Mouse (Mus musculus): ENCODE measurements around the gene Nup214.

Gene Nup214

DNA sequence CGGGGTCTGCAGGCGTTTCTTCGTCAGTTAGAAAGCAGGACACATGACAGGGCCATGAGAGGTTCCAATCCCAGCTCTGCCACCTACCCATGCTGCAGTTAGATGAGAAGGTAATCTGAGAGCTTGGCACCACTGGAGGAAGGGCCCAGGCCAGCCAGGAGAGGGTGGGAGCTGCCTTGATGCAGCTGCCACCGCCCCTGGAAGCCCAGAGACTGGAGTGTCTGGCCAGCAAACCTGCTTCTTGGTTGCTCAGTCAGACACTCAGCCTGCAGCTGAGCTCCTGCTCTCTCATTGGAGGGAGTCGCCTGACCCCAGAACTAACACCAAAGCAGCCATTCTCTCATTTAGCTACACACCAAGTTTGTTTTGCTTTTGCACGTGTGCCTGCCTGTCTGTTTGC is 71.1 kb downstream of the Nup214 start:
- DNase-seq (ENCODE audit: low read depth) = no peak

- no peak for DNase-seq (ENCODE audit: low read depth)
These were observed 71.8 kb downstream of the Nup214 start for GRCm38 (mm10) chr2:32046009-32046408.

DNA sequence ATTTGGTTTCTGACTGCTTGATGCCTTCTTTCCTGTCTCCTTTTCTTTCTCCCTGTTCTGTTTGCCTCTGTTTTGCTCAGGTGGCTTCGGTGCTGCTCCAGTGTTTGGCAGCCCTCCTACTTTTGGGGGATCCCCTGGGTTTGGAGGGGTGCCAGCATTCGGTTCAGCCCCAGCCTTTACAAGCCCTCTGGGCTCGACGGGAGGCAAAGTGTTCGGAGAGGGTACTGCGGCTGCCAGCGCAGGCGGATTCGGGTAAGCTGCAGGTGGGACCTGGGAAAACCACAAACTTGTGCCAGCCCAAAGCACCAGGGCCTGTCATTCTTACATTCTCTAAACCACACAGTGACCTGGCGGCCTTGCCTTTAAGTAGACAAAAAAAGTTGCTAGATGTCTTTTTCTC is 73.1 kb downstream of the Nup214 start:
- no peak for DNase-seq (ENCODE audit: low read depth)

DNA sequence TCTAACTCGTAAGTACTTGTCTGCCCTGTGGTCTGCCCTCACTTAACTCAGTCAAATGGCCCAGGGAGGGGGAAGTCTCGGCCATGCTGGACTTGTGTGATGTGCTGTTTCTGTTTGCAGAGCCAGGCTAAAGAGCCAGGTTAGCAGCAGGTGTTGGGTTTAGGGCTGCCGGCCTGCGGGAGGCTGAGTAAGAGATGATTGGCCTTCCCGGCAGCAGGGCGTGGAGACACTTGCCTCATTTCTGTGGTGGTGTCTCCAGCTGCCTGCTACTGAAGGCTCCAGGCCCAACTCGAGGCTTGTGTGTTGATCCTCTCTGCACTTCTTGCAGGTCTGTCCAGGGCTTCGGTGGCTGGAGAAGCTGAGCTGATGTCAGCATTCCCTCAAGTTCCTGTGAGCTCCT is 77.6 kb downstream of the Nup214 start:
- DNase-seq (ENCODE audit: low read depth) = no peak

- DNase-seq (ENCODE audit: low read depth) = no peak
These were observed 78.2 kb downstream of the Nup214 start for GRCm38 (mm10) chr2:32052418-32052817.

DNA sequence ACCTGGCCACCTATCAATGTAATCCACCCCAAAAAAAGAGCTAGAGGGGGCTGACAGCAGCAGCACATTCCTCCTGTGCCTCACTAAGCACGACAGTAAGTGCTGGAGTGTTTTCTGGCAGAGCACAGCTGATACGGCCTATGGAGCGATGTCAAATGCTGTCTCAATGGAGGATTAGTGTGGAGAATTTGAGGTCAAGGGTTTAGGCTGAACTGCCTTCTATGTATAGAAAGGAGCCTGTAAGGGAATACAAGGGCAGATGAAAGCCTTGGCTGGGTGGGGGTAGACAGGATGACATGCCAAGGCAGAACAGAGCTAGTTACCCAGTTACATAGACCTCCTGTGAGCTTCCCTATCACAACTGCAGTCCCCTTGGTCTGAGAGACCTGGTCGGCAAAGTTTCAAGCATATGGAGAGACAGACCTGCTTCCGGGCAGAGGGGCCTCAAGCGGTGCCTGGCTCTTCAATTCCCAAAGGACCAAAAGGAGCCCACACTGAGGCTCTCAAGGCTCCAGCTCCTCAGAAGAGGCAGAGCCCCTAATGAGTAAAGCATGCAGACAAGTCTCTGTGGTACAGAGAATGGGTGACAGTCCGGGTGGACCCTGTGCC is 81.2 kb downstream of the Nup214 start:
- no peak for DNase-seq (ENCODE audit: low read depth)

DNA sequence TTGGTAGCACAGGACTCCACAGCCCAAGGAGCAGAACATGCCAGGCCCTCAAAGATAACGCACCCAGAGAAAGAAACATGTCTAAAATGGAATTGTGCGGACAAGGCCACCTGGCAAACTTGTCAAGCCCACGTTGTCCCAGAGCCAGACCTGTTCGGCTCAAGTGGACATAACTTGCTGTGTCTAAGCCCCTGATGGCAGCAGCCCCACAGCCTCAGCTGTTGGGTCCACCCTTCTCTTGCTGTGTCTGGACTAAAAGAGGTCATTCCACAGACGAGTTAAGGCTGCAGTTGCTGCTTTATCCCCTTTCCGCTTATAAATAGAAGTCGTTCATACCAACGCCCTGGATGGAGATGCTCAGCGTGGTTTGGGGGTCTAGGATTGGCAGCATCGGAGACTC is 82.3 kb downstream of the Nup214 start:
- no peak for DNase-seq (ENCODE audit: low read depth)

- no peak for DNase-seq (ENCODE audit: low read depth)
These were observed 83.1 kb downstream of the Nup214 start for GRCm38 (mm10) chr2:32057360-32057759.

GRCm38 (mm10) chr2:32057794-32058193 is 83.6 kb downstream of the Nup214 start:
- DNase-seq (ENCODE audit: low read depth) = no peak

DNA sequence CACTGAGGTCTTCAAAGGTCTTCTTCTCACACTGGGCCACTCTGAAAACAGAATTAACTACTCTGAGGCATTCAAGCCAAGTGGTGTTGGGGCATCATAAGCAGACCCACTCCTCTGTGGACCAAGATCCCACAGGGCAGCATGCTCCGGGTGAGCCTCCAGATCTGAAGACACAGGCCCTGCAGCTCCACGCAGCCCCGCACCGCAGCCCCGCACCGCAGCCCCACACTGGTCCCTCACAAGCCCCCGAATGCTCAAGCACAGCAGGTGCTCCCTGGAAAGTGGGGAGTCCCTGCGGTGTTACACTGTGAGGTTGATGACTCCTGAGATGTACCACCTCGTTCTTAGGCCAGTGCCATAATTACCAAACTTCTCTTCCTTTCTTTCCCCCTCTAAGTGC is 84.0 kb downstream of the Nup214 start:
- DNase-seq (ENCODE audit: low read depth) = no peak

DNA sequence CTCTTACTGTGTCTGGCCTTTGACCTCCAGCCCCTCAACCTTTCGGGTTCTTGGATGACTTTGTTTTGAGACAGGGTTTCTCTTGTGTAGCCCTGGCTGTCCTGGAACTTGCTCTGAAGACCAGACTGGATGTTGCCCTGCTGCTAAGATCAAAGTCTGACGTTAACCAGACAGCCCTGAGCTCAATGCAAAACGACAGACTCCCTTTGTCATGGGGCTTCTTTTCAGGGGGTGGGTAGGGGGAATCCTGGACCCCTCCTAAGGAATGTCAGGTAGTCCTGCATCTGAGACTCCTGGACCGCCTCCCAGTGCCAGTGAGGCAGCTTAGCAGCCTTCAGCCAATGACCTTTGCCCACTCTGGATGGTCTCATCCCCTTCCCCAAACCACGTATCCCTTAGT is 84.5 kb downstream of the Nup214 start:
- DNase-seq (ENCODE audit: low read depth) = no peak

DNA sequence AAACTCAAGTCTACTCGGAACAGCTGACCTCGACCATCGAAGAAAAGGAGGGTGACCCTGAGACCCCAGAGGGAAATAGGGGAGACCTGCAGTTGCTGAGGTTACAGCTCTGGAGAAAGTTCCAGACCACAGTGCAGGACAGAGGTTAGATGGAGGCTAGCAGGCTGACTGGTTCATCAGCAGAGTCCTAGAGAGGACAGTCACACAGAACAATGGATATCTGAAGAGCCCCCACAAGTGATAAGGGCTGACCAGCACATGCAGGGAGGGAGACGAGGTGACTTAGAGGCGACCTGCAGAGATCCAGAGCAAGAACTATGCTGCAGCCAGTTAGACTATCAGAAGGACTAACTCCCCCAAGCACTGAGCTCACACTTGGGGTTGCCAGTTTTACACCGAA is 85.4 kb downstream of the Nup214 start:
- DNase-seq (ENCODE audit: low read depth) = no peak

GRCm38 (mm10) chr2:32060228-32060805 is 86.1 kb downstream of the Nup214 start:
- DNase-seq (ENCODE audit: low read depth) = no peak

- DNase-seq (ENCODE audit: low read depth) = peak; percentile 79
These were observed 87.0 kb downstream of the Nup214 start for GRCm38 (mm10) chr2:32061189-32061588.

GRCm38 (mm10) chr2:32061722-32062505 is 87.7 kb downstream of the Nup214 start:
- DNase-seq (ENCODE audit: low read depth) = peak; percentile 56

DNA sequence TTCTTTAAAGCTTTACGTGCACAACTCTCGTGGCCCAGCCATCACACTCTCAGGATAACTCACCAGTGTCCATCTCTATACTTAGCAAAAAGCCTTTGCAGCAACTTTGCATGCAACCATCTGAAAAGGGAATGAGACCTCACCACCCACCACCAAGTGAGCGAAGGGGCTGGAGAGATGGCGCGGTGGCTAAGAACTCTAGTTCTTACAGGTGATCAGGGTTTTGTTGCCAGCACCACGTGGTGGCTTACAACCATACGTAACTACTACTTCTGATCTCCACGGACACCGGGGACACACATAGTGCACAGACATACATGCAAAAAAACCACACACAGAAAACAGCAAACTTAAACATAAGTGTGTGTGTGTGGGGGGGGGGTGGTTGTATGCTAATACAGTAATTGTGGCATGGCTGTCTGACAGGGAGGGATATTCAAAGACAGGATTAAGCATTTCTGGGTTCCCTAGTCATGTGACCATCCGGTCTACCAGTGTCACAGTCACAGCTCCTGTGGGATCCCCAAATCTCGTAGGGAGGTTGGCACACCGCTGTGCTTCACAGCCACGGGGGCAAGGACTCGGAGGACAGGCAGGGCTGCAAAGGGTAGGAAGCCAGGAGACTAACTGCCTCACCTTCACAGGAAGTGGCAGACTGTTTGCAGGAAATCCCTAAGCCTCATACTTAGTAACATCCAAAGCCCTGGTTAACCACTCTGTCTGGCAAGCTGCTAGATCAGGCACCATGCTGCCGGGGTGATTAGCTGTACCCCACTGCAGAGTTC is 88.6 kb downstream of the Nup214 start:
- peak; percentile 85 for DNase-seq (ENCODE audit: low read depth)

DNA sequence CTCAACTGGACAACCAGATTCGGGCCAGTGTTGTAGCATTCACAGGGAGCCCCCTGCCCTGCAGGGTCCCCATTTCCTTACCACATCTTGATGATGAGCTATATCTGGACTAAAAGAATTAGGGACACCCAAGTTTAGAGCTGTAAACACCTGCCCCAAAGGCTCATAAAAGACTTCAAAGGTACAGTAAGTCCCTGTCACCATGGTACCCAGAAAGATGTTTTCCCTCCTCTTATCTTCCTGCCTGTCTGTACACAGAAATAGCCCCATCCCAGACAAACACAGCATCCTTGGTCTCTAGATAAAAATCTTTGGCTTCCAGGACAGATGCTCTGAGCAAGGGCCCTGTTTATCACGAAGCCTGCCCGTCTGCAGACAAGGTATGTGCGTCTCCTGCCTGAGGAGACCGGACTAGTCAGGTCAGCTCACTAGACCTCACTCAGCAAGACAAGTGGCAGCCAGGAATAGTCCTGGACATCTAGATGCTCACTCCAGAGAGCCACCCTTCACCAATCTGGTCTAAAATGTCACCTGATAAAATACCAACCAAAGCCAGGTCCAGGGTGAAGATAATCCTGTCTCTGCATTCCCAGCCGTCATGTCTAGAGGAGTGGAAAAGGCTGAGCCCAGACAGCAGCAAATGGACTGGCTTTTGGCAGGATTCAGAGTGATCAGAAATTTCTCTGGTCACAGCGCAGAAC is 89.4 kb downstream of the Nup214 start:
- DNase-seq (ENCODE audit: low read depth) = no peak

- no peak for DNase-seq (ENCODE audit: low read depth)
These were observed 90.7 kb downstream of the Nup214 start for GRCm38 (mm10) chr2:32064913-32065312.

DNA sequence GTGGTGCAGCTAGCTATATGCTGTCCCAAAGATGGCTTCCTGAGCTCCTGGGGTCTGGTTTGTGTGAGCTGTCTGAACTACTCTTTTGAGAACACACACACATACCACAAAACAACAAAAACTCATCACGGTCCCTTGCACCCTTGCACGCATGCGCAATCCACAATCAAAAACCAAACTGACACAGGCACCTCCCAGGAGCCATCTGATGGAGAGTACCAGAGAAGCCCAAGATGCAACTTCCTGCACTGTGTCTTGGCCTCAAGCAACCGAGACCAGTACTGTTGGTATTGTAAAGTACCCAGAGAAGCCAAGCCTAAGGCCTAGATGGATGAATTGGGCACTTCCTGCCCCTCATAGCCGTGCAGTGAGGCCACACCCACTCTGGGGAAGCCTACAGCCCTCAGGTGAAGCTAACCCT is 91.1 kb downstream of the Nup214 start:
- DNase-seq (ENCODE audit: low read depth) = no peak

GRCm38 (mm10) chr2:32066005-32066404 is 91.8 kb downstream of the Nup214 start:
- no peak for DNase-seq (ENCODE audit: low read depth)

GRCm38 (mm10) chr2:32068811-32069607 is 94.8 kb downstream of the Nup214 start:
- no peak for DNase-seq (ENCODE audit: low read depth)
